22 mouse cellular contexts compared by ENCODE assay signal in genomic region chr11:56716953-56717352, GRCm38 (mm10).
DNase-seq lines count a peak whose midpoint lies in the region; ATAC-seq and TF ChIP-seq lines count a peak whose summit lies in the region.
"Had no signal": no experiment of that assay in that cellular context is flagged by ENCODE, and none has a peak within 500 bp of the region (broad histone marks: within the 10 kb centered on the region; RNA-seq: fewer than 3 reads in every experiment).

No protein-coding gene starts in this region.

- H3K4me3 ChIP-seq in stomach, postnatal 0 days (ENCODE audit: low read depth, low read length), result no peak overlapping the region
- H3K4me3 ChIP-seq: embryonic facial prominence, embryonic 15.5 days; forebrain, embryonic 10.5 days; heart, embryonic 15.5 days; hindbrain, embryonic 10.5 days; liver, embryonic 12.5 days; midbrain, embryonic 15.5 days had no signal

- H3K4me2 ChIP-seq in stomach, postnatal 0 days (replicated peaks; ENCODE audit: low read depth), result no peak overlapping the region
- H3K4me2 ChIP-seq: embryonic facial prominence, embryonic 15.5 days; heart, embryonic 15.5 days; liver, embryonic 12.5 days; lung, embryonic 14.5 days; midbrain, embryonic 15.5 days had no signal

- DNase-seq in layer of hippocampus, adult 11-12 months (ENCODE audit: low spot score), result peak; percentile 49
- no peak for DNase-seq in layer of hippocampus, postnatal 10 days (ENCODE audit: low spot score in 2 of 2)
- DNase-seq in frontal cortex, adult 2 months (ENCODE audit: extremely low spot score in 1 of 2, low spot score in 1 of 2), result peak; percentile 29 to 58
- DNase-seq in layer of hippocampus, adult 9-11 months, result peak; percentile 62
- peak; percentile 25 to 50 for DNase-seq in right cerebral cortex, postnatal 10 days (ENCODE audit: low spot score in 2 of 2)
- DNase-seq in stomach, postnatal 0 days (ENCODE audit: low spot score), result no peak
- no peak for DNase-seq in testis, postnatal 10 days (ENCODE audit: low spot score)
- no peak for DNase-seq in cerebellum, adult 9-11 months
- DNase-seq: adrenal gland, adult 8-10 months; cerebellum, adult 8-10 months; embryo, embryonic 11 days; kidney, adult 8-10 months; kidney, postnatal 36 days; lung, embryonic 14.5 days; retina, postnatal 1 day; thymus, postnatal 4 days had no signal

- no peak overlapping the region for H3K27ac ChIP-seq in stomach, postnatal 0 days (replicated peaks)
- H3K27ac ChIP-seq: embryonic facial prominence, embryonic 15.5 days; forebrain, embryonic 10.5 days; heart, embryonic 15.5 days; hindbrain, embryonic 10.5 days; liver, embryonic 12.5 days; midbrain, embryonic 15.5 days had no signal

- no peaks in the 10 kb centered on the region for H3K4me1 ChIP-seq in stomach, postnatal 0 days (replicated peaks; ENCODE audit: control insufficient read depth, insufficient read depth)
- H3K4me1 ChIP-seq: embryonic facial prominence, embryonic 15.5 days; forebrain, embryonic 10.5 days; heart, embryonic 15.5 days; hindbrain, embryonic 10.5 days; liver, embryonic 12.5 days; midbrain, embryonic 15.5 days had no signal

- ATAC-seq in stomach, postnatal 0 days (ENCODE audit: low FRiP score, low TSS enrichment), result no peak
- ATAC-seq: liver, embryonic 12.5 days; midbrain, embryonic 15.5 days had no signal

- no peaks in the 10 kb centered on the region for H3K9me3 ChIP-seq in stomach, postnatal 0 days (ENCODE audit: control insufficient read depth, low read length)
- H3K9me3 ChIP-seq: embryonic facial prominence, embryonic 15.5 days; forebrain, embryonic 10.5 days; heart, embryonic 15.5 days; hindbrain, embryonic 10.5 days; liver, embryonic 12.5 days; midbrain, embryonic 15.5 days had no signal

- no peaks in the 10 kb centered on the region for H3K36me3 ChIP-seq in stomach, postnatal 0 days (ENCODE audit: control insufficient read depth, insufficient read depth, low read length)
- H3K36me3 ChIP-seq: embryonic facial prominence, embryonic 15.5 days; forebrain, embryonic 10.5 days; heart, embryonic 15.5 days; hindbrain, embryonic 10.5 days; liver, embryonic 12.5 days; midbrain, embryonic 15.5 days had no signal

- no peak overlapping the region for H3K9ac ChIP-seq in stomach, postnatal 0 days (ENCODE audit: low read length)
- H3K9ac ChIP-seq: embryonic facial prominence, embryonic 15.5 days; heart, embryonic 15.5 days; liver, embryonic 12.5 days; lung, embryonic 14.5 days; midbrain, embryonic 15.5 days had no signal

- TF ChIP-seq EP300 in stomach, postnatal 0 days (optimal IDR thresholded peaks at IDR 0.05), result no peak

- no peaks in the 10 kb centered on the region for H3K27me3 ChIP-seq in stomach, postnatal 0 days (ENCODE audit: control insufficient read depth, insufficient read depth, low read length)
- H3K27me3 ChIP-seq: embryonic facial prominence, embryonic 15.5 days; heart, embryonic 15.5 days; liver, embryonic 12.5 days; midbrain, embryonic 15.5 days had no signal

- no peak for TF ChIP-seq CTCF in stomach, postnatal 0 days (IDR thresholded peaks at IDR 0.05; ENCODE audit: low read depth)

- whole genome bisulfite sequencing in stomach, postnatal 0 days, result 65% methylated on average over 2 of the region's 2 CpGs

Comparison
In these comparisons a context has a peak if more than half of its experiments do, and no peak if none do; other contexts are left out.
1. DNase-seq: peak in layer of hippocampus, adult 11-12 months (single experiment), frontal cortex, adult 2 months (2 of 2), layer of hippocampus, adult 9-11 months (single experiment) and right cerebral cortex, postnatal 10 days (2 of 2); none in layer of hippocampus, postnatal 10 days (0 of 2), stomach, postnatal 0 days (single experiment), testis, postnatal 10 days (single experiment) and cerebellum, adult 9-11 months (single experiment).